Mouse (Mus musculus): ENCODE measurements around the gene Lax1. TPM values are rescaled to one million over a fixed set of nuclear protein-coding genes. Genes with fewer than 3 reads are reported as not detected.
"Not testable (repeated sequence)": the region's sequence is repeated elsewhere in the genome, so short reads cannot be mapped to it uniquely, and the experiment has no call there.

Gene Lax1
- under 1 TPM in 3 of 4 experiments, not detected in 1; 0.45 to 0.65 (median 0.62) TPM for total RNA-seq (2022)

- DNase-seq: no peak
These were observed at the start of gene Lax1 for GRCm38 (mm10) chr1:133689897-133690296. Gene Lax1, minus strand, starts transcription at chr1:133690108.

GRCm38 (mm10) chr1:133736664-133737063 is 46.8 kb upstream of the Lax1 start:
- DNase-seq: no peak

- peak; percentile 30 for DNase-seq
These were observed 46.2 kb upstream of the Lax1 start for GRCm38 (mm10) chr1:133735995-133736652.

GRCm38 (mm10) chr1:133732814-133733213 is 42.9 kb upstream of the Lax1 start:
- DNase-seq: no peak

GRCm38 (mm10) chr1:133728339-133728738 is 38.4 kb upstream of the Lax1 start:
- no peak for DNase-seq

- no peak for DNase-seq
These were observed 30.4 kb upstream of the Lax1 start for GRCm38 (mm10) chr1:133720342-133720741.

- no peak for DNase-seq
These were observed 28.9 kb upstream of the Lax1 start for GRCm38 (mm10) chr1:133718786-133719185.

- DNase-seq: no peak
These were observed 28.4 kb upstream of the Lax1 start for GRCm38 (mm10) chr1:133718296-133718695.

- no peak for DNase-seq
These were observed 26.6 kb upstream of the Lax1 start for GRCm38 (mm10) chr1:133716464-133716863.

GRCm38 (mm10) chr1:133715191-133715590 is 25.3 kb upstream of the Lax1 start:
- no peak for DNase-seq

- no peak for DNase-seq
These were observed 23.1 kb upstream of the Lax1 start for GRCm38 (mm10) chr1:133713009-133713370.

- DNase-seq: no peak
These were observed 22.5 kb upstream of the Lax1 start for GRCm38 (mm10) chr1:133712288-133713008.

- DNase-seq: no peak
These were observed 21.5 kb upstream of the Lax1 start for GRCm38 (mm10) chr1:133711376-133711775.

- DNase-seq: no peak
These were observed 21.0 kb upstream of the Lax1 start for GRCm38 (mm10) chr1:133710895-133711294.

- no peak for DNase-seq
These were observed 19.4 kb upstream of the Lax1 start for GRCm38 (mm10) chr1:133709292-133709691.

- not testable (repeated sequence) for DNase-seq
These were observed 11.9 kb upstream of the Lax1 start for GRCm38 (mm10) chr1:133701824-133702223.

GRCm38 (mm10) chr1:133697935-133698620 is 8.2 kb upstream of the Lax1 start:
- DNase-seq: no peak

GRCm38 (mm10) chr1:133695901-133696300 is 6.0 kb upstream of the Lax1 start:
- no peak for DNase-seq

- no peak for DNase-seq
These were observed 5.0 kb upstream of the Lax1 start for GRCm38 (mm10) chr1:133694876-133695275.

GRCm38 (mm10) chr1:133694301-133694700 is 4.4 kb upstream of the Lax1 start:
- DNase-seq: no peak

- DNase-seq: no peak
These were observed 3.7 kb upstream of the Lax1 start for GRCm38 (mm10) chr1:133693536-133694114.

- DNase-seq: no peak
These were observed 2.3 kb upstream of the Lax1 start for GRCm38 (mm10) chr1:133692195-133692594.

- no peak for DNase-seq
These were observed 1.1 kb upstream of the Lax1 start for GRCm38 (mm10) chr1:133691046-133691445.

Data from adrenal gland, adult 8-10 months (tissue).